Mouse (Mus musculus): ENCODE results near the gene Barhl2.

DNA sequence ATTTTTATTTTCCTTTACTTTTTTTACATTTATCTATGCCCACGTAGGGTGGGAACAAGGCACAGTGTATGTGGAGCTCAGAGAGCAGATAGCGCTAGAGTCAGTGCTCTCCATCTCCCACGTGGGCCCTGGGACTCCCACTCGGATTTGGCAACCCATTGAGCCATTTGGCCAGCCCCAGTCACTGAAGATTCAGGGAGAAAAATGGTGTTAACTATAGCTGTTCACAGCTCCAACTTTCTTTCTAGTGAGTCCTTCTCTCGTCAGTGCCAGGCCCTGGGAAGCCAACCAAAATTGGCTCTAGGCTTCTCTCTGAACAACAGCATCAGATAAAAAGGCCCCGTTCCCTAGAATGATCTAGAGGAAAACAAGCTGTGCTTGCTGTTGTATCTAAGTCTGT is 42.2 kb downstream of the Barhl2 start:
- TF ChIP-seq CTCF (IDR thresholded peaks at IDR 0.05; ENCODE audit: low read depth) (no peak), EP300 (IDR thresholded peaks at IDR 0.05; ENCODE audit: low read depth) (no peak)
